Mouse (Mus musculus): ENCODE measurements around the gene Gtsf2. TPM values are rescaled to one million over a fixed set of nuclear protein-coding genes. Genes with fewer than 3 reads are reported as not detected.

The Gtsf2 gene
- not detected in 2 replicates for polyA plus RNA-seq (2015; fragmentation: Nextera tagmentation; extraction: Ambion mirVana)

- Histone ChIP-seq H3K9me3 (replicated peaks) (no peaks in the 10 kb centered on the region), H3K4me1 (replicated peaks) (0 out of 2 replicates have a peak, but pooled peaks cover under 1% of the 10 kb centered on the region), H3K4me3 (replicated peaks) (no peak within 1 kb of the TSS), H3K27ac (no peak within 1 kb of the TSS), H3K9ac (no peak within 1 kb of the TSS), H3K4me2 (no peak within 1 kb of the TSS), H3K27me3 (no peaks in the 10 kb centered on the region), H3K36me3 (no peaks in the 10 kb centered on the region)
- WGBS (ENCODE audit: insufficient replicate concordance): 41% methylated on average over 3 of the region's 3 CpGs
- DNase-seq (no peak), ATAC-seq (ENCODE audit: low read depth) (no peak)
Measured at GRCm38 (mm10) chr15:103448369-103448768, at the start of gene Gtsf2. Gtsf2 (minus strand) TSS chr15:103448469.

GRCm38 (mm10) chr15:103496204-103497140 lies 48.2 kb upstream of the Gtsf2 start:
- no peaks in the 10 kb centered on the region for H3K36me3 ChIP-seq
- H3K4me3 ChIP-seq (replicated peaks): no peak overlapping the region
- ATAC-seq (ENCODE audit: low read depth): no peak
- 69% methylated on average over 10 of the region's 10 CpGs for WGBS (ENCODE audit: insufficient replicate concordance)
- DNase-seq: no peak
- H3K9me3 ChIP-seq (replicated peaks): no peaks in the 10 kb centered on the region
- no peak overlapping the region for H3K27ac ChIP-seq
- no peak overlapping the region for H3K4me2 ChIP-seq
- no peaks in the 10 kb centered on the region for H3K4me1 ChIP-seq (replicated peaks)
- no peak overlapping the region for H3K9ac ChIP-seq
- H3K27me3 ChIP-seq: no peaks in the 10 kb centered on the region

- WGBS (ENCODE audit: insufficient replicate concordance): 56% methylated on average over 4 of the region's 4 CpGs
- H3K4me3 ChIP-seq (replicated peaks): no peak overlapping the region
- ATAC-seq (ENCODE audit: low read depth) (no peak), DNase-seq (no peak)
- H3K36me3 ChIP-seq: no peaks in the 10 kb centered on the region
- no peaks in the 10 kb centered on the region for H3K27me3 ChIP-seq
- H3K4me2 ChIP-seq: no peak overlapping the region
- no peak overlapping the region for H3K9ac ChIP-seq
- H3K9me3 ChIP-seq (replicated peaks): no peaks in the 10 kb centered on the region
- no peak overlapping the region for H3K27ac ChIP-seq
- no peaks in the 10 kb centered on the region for H3K4me1 ChIP-seq (replicated peaks)
Measured at GRCm38 (mm10) chr15:103488336-103488735, 40.1 kb upstream of the Gtsf2 start.

DNA sequence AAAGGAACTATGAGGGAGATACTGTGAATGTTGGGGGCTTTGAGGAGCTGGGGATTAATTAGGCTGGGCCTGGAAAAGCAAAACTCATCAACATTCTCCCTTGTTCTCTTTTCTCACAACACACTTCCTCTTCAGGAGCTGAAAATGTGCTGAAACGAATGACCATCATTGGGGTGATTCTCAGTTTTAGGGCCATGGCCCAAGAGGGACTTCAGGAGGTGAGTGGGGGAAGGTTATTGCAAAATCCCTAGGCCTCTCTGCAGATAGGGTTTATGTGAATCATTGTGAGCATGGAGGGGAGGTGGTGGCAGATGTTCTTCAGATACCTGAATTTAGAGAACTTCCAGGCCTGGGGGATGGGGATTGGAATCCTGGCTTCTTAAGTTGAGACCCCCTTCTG lies 38.4 kb upstream of the Gtsf2 start:
- no peaks in the 10 kb centered on the region for H3K36me3 ChIP-seq

DNA sequence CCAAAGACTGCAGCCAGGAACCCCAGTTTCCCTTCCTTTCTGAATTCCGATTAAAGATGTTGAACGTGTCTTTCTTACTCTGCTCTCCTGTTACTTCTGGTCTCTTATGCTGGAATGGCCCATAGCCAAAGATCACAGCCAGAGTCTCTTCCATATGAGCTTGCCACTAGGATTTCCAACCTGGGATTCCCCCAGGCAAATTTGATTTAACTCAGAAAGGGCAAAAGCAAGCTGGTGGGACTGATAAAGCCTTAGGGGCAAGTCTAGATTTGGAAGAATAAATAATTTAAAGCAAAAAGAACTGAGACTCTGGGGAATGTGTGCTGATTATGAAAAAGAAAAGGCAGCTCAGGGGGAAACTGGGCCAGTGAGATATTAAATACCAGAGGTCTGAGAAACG lies 36.8 kb upstream of the Gtsf2 start:
- H3K4me3 ChIP-seq (replicated peaks): no peak overlapping the region
- no peaks in the 10 kb centered on the region for H3K27me3 ChIP-seq
- WGBS (ENCODE audit: insufficient replicate concordance): 63% methylated on average over 3 of the region's 3 CpGs
- no peak overlapping the region for H3K9ac ChIP-seq
- no peak overlapping the region for H3K4me2 ChIP-seq
- ATAC-seq (ENCODE audit: low read depth): no peak
- H3K27ac ChIP-seq: no peak overlapping the region
- H3K36me3 ChIP-seq: no peaks in the 10 kb centered on the region
- no peaks in the 10 kb centered on the region for H3K9me3 ChIP-seq (replicated peaks)
- H3K4me1 ChIP-seq (replicated peaks): no peaks in the 10 kb centered on the region
- DNase-seq: no peak

More for the DNA sequence above, 38.4 kb upstream of the Gtsf2 start:
- Histone ChIP-seq H3K27ac (no peak overlapping the region), H3K9me3 (replicated peaks) (no peaks in the 10 kb centered on the region), H3K27me3 (no peaks in the 10 kb centered on the region), H3K4me3 (replicated peaks) (no peak overlapping the region), H3K4me1 (replicated peaks) (no peaks in the 10 kb centered on the region), H3K9ac (no peak overlapping the region), H3K4me2 (no peak overlapping the region)
- WGBS (ENCODE audit: insufficient replicate concordance): 33% methylated on average over 1 of the region's 1 CpGs
- DNase-seq: no peak
- ATAC-seq (ENCODE audit: low read depth): no peak

- H3K27me3 ChIP-seq: no peaks in the 10 kb centered on the region
- no peaks in the 10 kb centered on the region for H3K36me3 ChIP-seq
- WGBS (ENCODE audit: insufficient replicate concordance): 67% methylated on average over 2 of the region's 2 CpGs
- no peak for DNase-seq
- H3K4me1 ChIP-seq (replicated peaks): no peaks in the 10 kb centered on the region
- H3K4me3 ChIP-seq (replicated peaks): no peak overlapping the region
- H3K4me2 ChIP-seq: no peak overlapping the region
- no peak overlapping the region for H3K9ac ChIP-seq
- ATAC-seq (ENCODE audit: low read depth): no peak
- H3K9me3 ChIP-seq (replicated peaks): no peaks in the 10 kb centered on the region
- no peak overlapping the region for H3K27ac ChIP-seq
Measured at GRCm38 (mm10) chr15:103484490-103484889, 36.2 kb upstream of the Gtsf2 start.

DNA sequence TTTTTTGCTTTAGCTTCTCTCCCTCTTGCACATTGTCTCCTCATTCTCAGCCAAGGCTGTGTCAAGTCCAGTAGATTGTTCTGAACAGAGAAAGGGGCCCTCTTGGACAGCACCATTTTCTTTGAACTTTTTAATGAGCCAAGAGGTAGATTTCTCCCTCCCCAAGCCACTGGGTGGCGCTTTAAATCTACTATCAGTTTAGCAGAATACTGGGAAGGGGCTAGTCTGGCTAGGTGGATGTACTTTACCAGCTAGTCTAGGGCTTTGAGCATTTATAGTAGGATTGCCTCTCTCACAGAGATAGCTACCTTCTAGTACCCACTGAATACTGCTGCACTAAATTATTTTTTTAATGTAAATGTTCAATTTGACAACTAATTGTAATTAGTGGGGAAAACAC lies 34.2 kb upstream of the Gtsf2 start:
- Histone ChIP-seq H3K4me1 (replicated peaks) (no peaks in the 10 kb centered on the region), H3K27ac (no peak overlapping the region), H3K36me3 (no peaks in the 10 kb centered on the region), H3K9me3 (replicated peaks) (no peaks in the 10 kb centered on the region), H3K4me3 (replicated peaks) (no peak overlapping the region), H3K9ac (no peak overlapping the region), H3K4me2 (no peak overlapping the region), H3K27me3 (no peaks in the 10 kb centered on the region)
- DNase-seq (no peak), ATAC-seq (ENCODE audit: low read depth) (no peak)
- 14% methylated on average over 1 of the region's 1 CpGs for WGBS (ENCODE audit: insufficient replicate concordance)

GRCm38 (mm10) chr15:103480129-103480528 lies 31.9 kb upstream of the Gtsf2 start:
- no peak overlapping the region for H3K4me2 ChIP-seq
- ATAC-seq (ENCODE audit: low read depth) (no peak), DNase-seq (no peak)
- H3K9me3 ChIP-seq (replicated peaks): no peaks in the 10 kb centered on the region
- no peaks in the 10 kb centered on the region for H3K27me3 ChIP-seq
- no peaks in the 10 kb centered on the region for H3K36me3 ChIP-seq
- H3K27ac ChIP-seq: no peak overlapping the region
- no peak overlapping the region for H3K4me3 ChIP-seq (replicated peaks)
- WGBS (ENCODE audit: insufficient replicate concordance): 54% methylated on average over 2 of the region's 2 CpGs
- H3K4me1 ChIP-seq (replicated peaks): no peaks in the 10 kb centered on the region
- no peak overlapping the region for H3K9ac ChIP-seq

GRCm38 (mm10) chr15:103479080-103479606 lies 30.9 kb upstream of the Gtsf2 start:
- ATAC-seq (ENCODE audit: low read depth): no peak

DNA sequence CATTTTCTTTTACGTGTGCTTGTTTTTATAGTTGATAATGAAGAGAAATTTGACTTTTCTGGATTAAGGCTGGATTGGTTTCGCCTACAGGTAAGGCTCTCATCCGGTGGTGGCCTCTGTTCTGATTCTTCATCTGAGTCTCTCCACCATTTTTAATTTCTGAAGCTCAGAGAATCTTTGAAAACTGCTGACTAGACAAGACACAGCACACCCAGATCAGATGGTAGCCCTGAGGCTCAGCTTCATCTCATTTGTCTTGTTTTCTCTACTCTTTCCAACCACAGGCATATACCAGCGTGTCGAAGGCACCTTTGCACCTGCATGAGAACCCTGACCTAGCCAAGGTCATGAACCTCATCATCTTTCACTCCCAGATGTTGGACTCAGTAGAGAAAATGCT lies 25.5 kb upstream of the Gtsf2 start:
- ATAC-seq (ENCODE audit: low read depth) (no peak), DNase-seq (no peak)
- no peak overlapping the region for H3K4me3 ChIP-seq (replicated peaks)
- WGBS (ENCODE audit: insufficient replicate concordance): 73% methylated on average over 5 of the region's 5 CpGs
- H3K9me3 ChIP-seq (replicated peaks): no peaks in the 10 kb centered on the region
- no peaks in the 10 kb centered on the region for H3K27me3 ChIP-seq
- H3K4me2 ChIP-seq: no peak overlapping the region
- no peaks in the 10 kb centered on the region for H3K36me3 ChIP-seq
- no peaks in the 10 kb centered on the region for H3K4me1 ChIP-seq (replicated peaks)
- H3K27ac ChIP-seq: no peak overlapping the region
- H3K9ac ChIP-seq: no peak overlapping the region

More at GRCm38 (mm10) chr15:103479080-103479606, 30.9 kb upstream of the Gtsf2 start:
- Histone ChIP-seq H3K4me2 (no peak overlapping the region), H3K4me1 (replicated peaks) (no peaks in the 10 kb centered on the region), H3K9me3 (replicated peaks) (no peaks in the 10 kb centered on the region), H3K4me3 (replicated peaks) (no peak overlapping the region), H3K36me3 (no peaks in the 10 kb centered on the region), H3K9ac (no peak overlapping the region), H3K27ac (no peak overlapping the region), H3K27me3 (no peaks in the 10 kb centered on the region)
- WGBS (ENCODE audit: insufficient replicate concordance): 49% methylated on average over 1 of the region's 1 CpGs
- no peak for DNase-seq

- H3K27me3 ChIP-seq: no peaks in the 10 kb centered on the region
- WGBS (ENCODE audit: insufficient replicate concordance): 70% methylated on average over 7 of the region's 7 CpGs
- no peak overlapping the region for H3K4me2 ChIP-seq
- no peak overlapping the region for H3K4me3 ChIP-seq (replicated peaks)
- H3K9me3 ChIP-seq (replicated peaks): no peaks in the 10 kb centered on the region
- no peaks in the 10 kb centered on the region for H3K4me1 ChIP-seq (replicated peaks)
- no peak for ATAC-seq (ENCODE audit: low read depth)
- H3K9ac ChIP-seq: no peak overlapping the region
- DNase-seq: no peak
- no peak overlapping the region for H3K27ac ChIP-seq
- H3K36me3 ChIP-seq: no peaks in the 10 kb centered on the region
Measured at GRCm38 (mm10) chr15:103473182-103473581, 24.9 kb upstream of the Gtsf2 start.

DNA sequence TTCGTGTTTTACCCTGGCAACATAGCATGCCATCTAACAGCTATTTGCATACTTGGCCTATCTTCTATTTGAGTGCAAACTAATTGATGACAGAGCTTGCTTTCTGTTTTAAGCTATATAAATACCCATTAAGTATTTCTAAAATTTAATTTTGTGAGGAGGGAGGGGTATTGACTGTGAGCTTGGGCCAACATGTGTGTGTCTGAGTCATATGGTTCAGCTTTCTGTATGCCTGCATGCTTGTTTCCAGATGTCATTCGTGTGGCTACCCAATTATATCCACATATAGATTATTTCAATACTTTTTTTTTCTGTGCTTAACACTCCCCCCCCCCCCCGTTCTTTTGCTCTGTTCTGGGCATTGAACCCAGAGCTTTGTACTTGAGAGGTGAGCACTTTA lies 24.0 kb upstream of the Gtsf2 start:
- H3K36me3 ChIP-seq: no peaks in the 10 kb centered on the region
- DNase-seq (no peak), ATAC-seq (ENCODE audit: low read depth) (no peak)
- H3K4me1 ChIP-seq (replicated peaks): no peaks in the 10 kb centered on the region
- no peak overlapping the region for H3K4me2 ChIP-seq
- H3K9ac ChIP-seq: no peak overlapping the region
- no peak overlapping the region for H3K27ac ChIP-seq
- H3K4me3 ChIP-seq (replicated peaks): no peak overlapping the region
- no peaks in the 10 kb centered on the region for H3K9me3 ChIP-seq (replicated peaks)
- WGBS (ENCODE audit: insufficient replicate concordance): 56% methylated on average over 3 of the region's 3 CpGs
- no peaks in the 10 kb centered on the region for H3K27me3 ChIP-seq
